Mouse (Mus musculus): ENCODE data around the gene Hexim2. TPM values are rescaled to one million over a fixed set of nuclear protein-coding genes. Genes with fewer than 3 reads are reported as not detected.

Hexim2 gene
- 6.3 and 7.7 TPM in 2 replicates for polyA plus RNA-seq (2015; fragmentation: Nextera tagmentation; extraction: Ambion mirVana)

DNA sequence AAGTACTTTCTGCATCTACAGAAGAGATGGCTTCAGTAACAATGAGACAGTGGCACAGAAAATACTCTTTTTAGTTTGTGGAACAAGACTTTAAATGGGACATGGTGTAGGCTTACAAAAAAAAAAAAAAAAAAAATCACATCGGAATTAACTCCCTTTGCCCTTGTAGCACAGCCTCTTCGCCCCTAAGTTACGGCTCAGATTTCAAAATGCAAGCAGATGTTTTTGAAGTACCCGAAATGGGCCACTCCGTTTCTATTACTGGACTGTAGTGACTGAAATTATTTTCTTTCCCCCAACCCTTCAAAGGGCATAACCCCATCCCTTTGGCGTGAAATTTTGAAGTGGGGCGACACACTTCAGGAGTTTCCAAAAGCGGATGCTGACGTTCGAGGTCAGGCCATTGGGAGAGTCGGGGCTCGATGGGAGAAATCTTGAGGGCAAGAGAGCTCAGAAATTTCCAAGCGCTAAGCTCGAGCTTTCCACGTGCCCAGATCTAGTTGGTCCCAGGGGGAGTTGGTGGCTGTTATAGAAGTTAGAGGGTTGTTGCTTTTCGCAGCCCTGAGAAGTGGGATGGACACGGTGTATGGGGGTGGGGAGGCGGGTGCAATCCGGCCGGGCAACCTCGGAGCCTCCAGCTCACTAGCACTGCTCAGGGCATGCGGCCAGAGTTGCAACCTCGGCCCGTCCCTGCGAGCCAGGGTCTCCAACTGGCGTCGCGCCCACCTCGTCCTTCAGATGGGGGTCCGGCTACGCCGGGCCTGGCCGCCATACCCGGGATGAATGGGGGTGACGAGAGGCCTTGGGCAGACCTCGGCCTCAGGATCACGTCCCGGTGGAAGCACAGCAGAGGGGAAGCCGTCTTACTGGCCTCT, at the start of gene Hexim2:
Hexim2 (plus strand) TSS at position 729 of the 875 bp plus-strand sequence.
- 1% methylated on average over 39 of the region's 39 CpGs for WGBS (ENCODE audit: insufficient replicate concordance)

DNA sequence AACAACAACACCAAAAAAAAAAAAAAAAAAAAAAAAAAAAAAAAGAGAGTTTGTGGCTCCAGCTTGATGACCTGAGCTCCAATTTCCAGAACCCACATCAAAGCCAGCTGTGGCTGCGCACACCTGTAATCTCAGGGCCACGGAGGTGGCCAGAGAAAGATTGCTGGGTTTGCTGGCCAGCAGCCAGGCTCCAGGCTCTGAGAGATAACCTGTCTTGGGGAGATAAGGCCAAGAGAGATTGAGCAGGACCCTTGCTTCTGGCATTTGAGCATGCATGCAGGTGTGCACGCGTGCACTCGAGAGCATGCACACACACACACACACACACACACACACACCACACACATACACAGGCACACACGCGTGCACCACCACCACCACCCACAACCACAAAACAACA, 38.9 kb upstream of the Hexim2 start:
- H3K36me3 ChIP-seq: no peaks in the 10 kb centered on the region
- 64% methylated on average over 7 of the region's 7 CpGs for WGBS (ENCODE audit: insufficient replicate concordance)

More for the DNA sequence above, at the start of gene Hexim2:
- DNase-seq: peak; percentile 51
- H3K4me2 ChIP-seq: peak within 1 kb of the TSS; percentile 85
- peak within 1 kb of the TSS; percentile 96 for H3K4me3 ChIP-seq (replicated peaks)
- no peaks in the 10 kb centered on the region for H3K27me3 ChIP-seq
- peak within 1 kb of the TSS; percentile 100 for H3K9ac ChIP-seq
- no peaks in the 10 kb centered on the region for H3K9me3 ChIP-seq (replicated peaks)
- H3K36me3 ChIP-seq: no peaks in the 10 kb centered on the region
- peaks cover 58% of the 10 kb centered on the region for H3K4me1 ChIP-seq (replicated peaks)
- H3K27ac ChIP-seq: peak within 1 kb of the TSS; percentile 97
- ATAC-seq (ENCODE audit: low read depth): peak; percentile 36

DNA sequence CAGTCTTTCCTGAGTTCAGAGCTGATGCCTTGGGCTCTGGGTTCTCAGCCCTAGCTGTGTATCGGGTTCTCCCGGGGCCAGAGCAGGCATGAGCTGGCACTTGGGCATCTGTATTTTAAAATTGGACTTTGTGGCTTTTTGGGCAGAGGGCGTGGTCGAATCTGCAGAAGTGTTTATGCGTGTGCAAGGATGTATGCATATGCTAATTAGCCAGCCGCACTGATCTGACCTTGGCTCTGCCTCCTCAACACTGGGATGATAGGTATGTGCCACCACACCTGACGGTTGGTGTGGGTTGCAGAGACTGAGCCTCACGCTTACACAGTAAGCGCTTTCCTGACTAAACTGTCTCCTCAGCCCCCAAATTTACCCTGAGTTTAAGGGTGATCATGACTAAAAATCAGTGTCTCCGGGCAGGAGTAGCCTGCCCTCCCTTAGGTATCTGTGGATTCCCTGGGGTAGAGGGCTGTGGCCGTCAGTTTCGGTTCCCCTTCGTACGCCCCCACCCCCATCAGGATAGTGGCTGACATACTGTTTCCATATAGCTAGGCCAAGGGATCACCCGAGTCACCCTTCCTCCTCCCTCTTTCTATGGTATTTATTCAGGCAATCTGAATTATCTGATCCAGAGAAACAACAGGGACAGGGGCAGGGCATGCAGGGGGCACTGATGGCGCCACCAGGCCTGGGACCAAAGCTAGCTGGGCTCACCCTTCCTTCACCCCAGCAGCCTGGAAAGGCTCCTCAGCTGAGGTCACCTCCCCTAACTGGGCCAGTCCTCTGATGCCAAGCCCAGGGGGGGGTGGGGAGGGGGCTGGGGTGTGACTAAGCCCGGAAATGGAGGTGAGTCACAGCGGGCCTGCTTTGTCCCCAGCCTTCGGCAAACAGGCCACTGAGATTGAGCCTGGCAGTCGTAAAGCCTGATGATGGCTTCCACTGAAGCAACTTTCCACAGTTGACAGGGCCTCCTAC, 38.1 kb upstream of the Hexim2 start:
- peaks cover 10% of the 10 kb centered on the region for H3K4me1 ChIP-seq (replicated peaks)
- no peak overlapping the region for H3K4me3 ChIP-seq (replicated peaks)
- DNase-seq: no peak
- peaks cover 19% of the 10 kb centered on the region for H3K27me3 ChIP-seq
- 53% methylated on average over 20 of the region's 20 CpGs for WGBS (ENCODE audit: insufficient replicate concordance)
- H3K27ac ChIP-seq: no peak overlapping the region
- no peak overlapping the region for H3K4me2 ChIP-seq
- no peak for ATAC-seq (ENCODE audit: low read depth)
- no peaks in the 10 kb centered on the region for H3K9me3 ChIP-seq (replicated peaks)
- H3K36me3 ChIP-seq: no peaks in the 10 kb centered on the region
- H3K9ac ChIP-seq: no peak overlapping the region

More for the DNA sequence above, 38.9 kb upstream of the Hexim2 start:
- Histone ChIP-seq H3K27ac (no peak overlapping the region), H3K27me3 (peaks cover 10% of the 10 kb centered on the region), H3K4me3 (replicated peaks) (no peak overlapping the region), H3K4me1 (replicated peaks) (peaks cover 10% of the 10 kb centered on the region), H3K9me3 (replicated peaks) (no peaks in the 10 kb centered on the region), H3K4me2 (no peak overlapping the region), H3K9ac (no peak overlapping the region)
- ATAC-seq (ENCODE audit: low read depth) (no peak), DNase-seq (no peak)

DNA sequence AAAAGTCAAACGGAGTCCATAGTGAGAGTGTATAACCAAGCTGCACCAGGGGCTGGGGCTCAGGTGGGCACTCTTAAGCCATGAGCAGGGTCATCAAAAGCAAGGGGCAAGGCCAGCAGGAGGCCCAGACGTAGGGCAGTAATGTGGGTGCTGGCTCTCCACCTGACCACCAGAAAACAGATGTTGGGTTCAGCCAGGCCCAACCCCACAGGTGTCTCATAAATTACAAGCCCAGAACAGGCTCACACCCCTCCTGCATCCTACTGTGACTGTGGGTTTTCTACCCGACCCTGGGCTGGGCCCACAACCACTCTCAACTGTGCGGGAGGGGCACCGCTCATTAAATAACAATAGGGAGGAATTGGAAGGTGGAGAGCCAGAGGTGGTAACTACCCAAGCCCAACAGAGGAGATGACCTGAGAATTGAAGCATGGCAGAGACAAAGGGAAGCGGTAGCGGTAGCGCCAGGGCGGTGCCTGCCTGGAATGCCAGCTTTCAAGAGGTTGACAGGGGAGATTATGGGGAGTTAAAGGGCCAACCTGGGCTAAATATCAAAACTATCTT, 37.0 kb upstream of the Hexim2 start:
- no peak overlapping the region for H3K27ac ChIP-seq
- H3K9ac ChIP-seq: no peak overlapping the region
- no peak overlapping the region for H3K4me2 ChIP-seq
- peaks cover 10% of the 10 kb centered on the region for H3K4me1 ChIP-seq (replicated peaks)
- 72% methylated on average over 9 of the region's 9 CpGs for WGBS (ENCODE audit: insufficient replicate concordance)
- no peak overlapping the region for H3K4me3 ChIP-seq (replicated peaks)
- peaks cover 29% of the 10 kb centered on the region for H3K27me3 ChIP-seq
- no peaks in the 10 kb centered on the region for H3K36me3 ChIP-seq
- DNase-seq: no peak
- ATAC-seq (ENCODE audit: low read depth): no peak
- H3K9me3 ChIP-seq (replicated peaks): no peaks in the 10 kb centered on the region

DNA sequence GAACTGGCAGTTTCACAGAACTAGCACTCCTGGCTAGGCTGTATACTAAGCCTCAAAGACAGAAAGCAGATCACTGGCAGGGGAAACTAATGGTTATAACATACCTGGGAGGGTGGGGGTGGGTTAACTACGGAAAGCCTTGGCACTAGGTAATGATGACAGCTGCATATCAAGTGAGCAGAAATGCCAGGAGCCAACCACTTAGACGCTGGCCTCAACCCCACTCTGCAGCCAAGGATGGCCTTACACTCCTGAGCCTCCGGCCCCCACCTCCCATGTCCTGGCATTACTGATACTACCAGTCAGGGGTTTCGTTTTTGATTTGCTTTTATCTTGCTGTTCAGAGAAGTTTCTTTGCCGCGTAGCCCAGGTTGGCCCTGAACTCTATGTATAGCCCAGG, 36.4 kb upstream of the Hexim2 start:
- no peaks in the 10 kb centered on the region for H3K36me3 ChIP-seq
- H3K4me3 ChIP-seq (replicated peaks): no peak overlapping the region
- H3K9me3 ChIP-seq (replicated peaks): no peaks in the 10 kb centered on the region
- ATAC-seq (ENCODE audit: low read depth) (no peak), DNase-seq (no peak)
- H3K4me2 ChIP-seq: no peak overlapping the region
- peaks cover 10% of the 10 kb centered on the region for H3K4me1 ChIP-seq (replicated peaks)
- 77% methylated on average over 6 of the region's 6 CpGs for WGBS (ENCODE audit: insufficient replicate concordance)
- no peak overlapping the region for H3K27ac ChIP-seq
- no peak overlapping the region for H3K9ac ChIP-seq
- peaks cover 35% of the 10 kb centered on the region for H3K27me3 ChIP-seq

DNA sequence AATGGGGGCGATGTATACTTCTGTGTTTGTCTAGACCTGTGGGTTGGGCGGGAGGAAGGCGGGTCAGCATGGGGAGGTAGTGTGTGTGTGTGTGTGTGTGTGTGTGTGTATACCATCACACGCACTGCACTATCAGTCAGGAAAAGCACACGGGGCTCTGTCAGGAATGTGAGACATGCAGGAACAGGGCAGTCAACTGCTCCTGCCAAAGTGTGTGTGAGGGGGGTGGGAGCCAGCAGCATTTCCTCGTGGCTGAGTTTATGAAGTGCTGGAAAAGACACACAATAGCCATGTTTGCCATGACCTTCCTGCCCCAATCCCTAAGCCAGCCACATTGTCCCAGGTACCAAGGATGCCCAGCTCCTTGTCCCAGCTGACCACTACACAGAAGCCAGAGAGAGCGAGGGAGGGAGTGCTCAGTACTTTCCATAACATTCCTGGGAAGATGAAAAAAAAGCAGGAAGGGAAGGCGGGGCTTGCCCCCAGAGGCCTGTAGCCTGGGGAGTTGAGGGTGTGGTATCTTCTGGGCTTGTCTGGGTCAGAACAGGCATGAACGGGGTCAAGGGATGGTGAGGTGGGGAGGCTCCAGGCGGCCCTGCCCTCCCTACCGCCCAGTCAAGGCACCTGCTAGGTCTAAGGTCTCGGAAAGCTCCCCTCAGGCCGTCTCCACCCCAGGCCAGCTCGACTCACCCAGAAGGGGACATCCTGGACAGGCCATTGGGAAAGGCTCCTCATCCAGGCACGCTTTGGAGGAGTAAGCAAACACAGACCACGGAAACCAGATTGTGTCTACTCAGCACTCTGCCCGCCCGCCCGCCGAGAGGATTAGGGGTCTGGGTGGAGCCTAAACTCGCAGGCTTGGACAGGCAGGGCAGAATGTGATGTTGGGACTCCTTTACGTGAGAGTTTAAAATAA, 35.0 kb upstream of the Hexim2 start:
- no peak overlapping the region for H3K9ac ChIP-seq
- ATAC-seq (ENCODE audit: low read depth) (no peak), DNase-seq (no peak)
- no peak overlapping the region for H3K27ac ChIP-seq
- WGBS (ENCODE audit: insufficient replicate concordance): 34% methylated on average over 22 of the region's 22 CpGs
- no peak overlapping the region for H3K4me2 ChIP-seq
- H3K4me1 ChIP-seq (replicated peaks): peaks cover 24% of the 10 kb centered on the region
- H3K27me3 ChIP-seq: peaks cover 49% of the 10 kb centered on the region
- no peaks in the 10 kb centered on the region for H3K36me3 ChIP-seq
- H3K4me3 ChIP-seq (replicated peaks): no peak overlapping the region
- no peaks in the 10 kb centered on the region for H3K9me3 ChIP-seq (replicated peaks)

DNA sequence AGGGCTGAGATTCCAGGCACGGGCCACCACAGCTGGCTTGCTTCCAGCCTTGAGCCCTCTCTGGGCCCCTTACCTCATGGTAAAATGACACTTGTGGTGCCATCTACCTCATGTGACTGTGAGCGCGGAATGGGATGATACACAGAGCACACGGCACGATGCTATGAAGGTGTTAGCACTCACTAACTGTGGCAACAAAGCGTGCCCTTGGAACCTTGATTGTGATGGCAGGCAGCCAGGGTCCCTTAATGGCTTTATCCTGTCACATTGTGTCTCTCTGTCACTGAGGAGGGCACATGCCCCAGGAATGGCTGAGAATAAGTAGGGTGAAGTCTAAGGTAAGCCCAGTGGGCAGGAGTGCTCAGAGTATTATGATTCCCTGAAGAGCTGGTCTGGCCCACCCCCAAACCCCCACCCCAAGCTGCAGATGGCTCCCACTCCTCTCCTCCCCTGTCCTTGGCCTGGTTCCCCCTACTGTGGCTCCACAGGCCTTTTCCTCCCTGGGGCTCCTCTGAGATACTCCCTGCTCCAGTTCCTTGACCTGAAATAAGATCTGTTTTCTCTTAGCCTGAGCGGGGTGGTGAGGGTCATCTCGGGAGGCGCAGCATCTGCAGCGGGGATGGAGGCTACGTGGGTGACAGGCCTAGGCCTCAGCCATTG, 33.6 kb upstream of the Hexim2 start:
- H3K27ac ChIP-seq: no peak overlapping the region
- H3K4me3 ChIP-seq (replicated peaks): no peak overlapping the region
- H3K9ac ChIP-seq: no peak overlapping the region
- peaks cover 34% of the 10 kb centered on the region for H3K4me1 ChIP-seq (replicated peaks)
- no peaks in the 10 kb centered on the region for H3K9me3 ChIP-seq (replicated peaks)
- 79% methylated on average over 11 of the region's 11 CpGs for WGBS (ENCODE audit: insufficient replicate concordance)
- no peak for DNase-seq
- no peaks in the 10 kb centered on the region for H3K36me3 ChIP-seq
- H3K4me2 ChIP-seq: no peak overlapping the region
- no peak for ATAC-seq (ENCODE audit: low read depth)
- peaks cover 51% of the 10 kb centered on the region for H3K27me3 ChIP-seq

DNA sequence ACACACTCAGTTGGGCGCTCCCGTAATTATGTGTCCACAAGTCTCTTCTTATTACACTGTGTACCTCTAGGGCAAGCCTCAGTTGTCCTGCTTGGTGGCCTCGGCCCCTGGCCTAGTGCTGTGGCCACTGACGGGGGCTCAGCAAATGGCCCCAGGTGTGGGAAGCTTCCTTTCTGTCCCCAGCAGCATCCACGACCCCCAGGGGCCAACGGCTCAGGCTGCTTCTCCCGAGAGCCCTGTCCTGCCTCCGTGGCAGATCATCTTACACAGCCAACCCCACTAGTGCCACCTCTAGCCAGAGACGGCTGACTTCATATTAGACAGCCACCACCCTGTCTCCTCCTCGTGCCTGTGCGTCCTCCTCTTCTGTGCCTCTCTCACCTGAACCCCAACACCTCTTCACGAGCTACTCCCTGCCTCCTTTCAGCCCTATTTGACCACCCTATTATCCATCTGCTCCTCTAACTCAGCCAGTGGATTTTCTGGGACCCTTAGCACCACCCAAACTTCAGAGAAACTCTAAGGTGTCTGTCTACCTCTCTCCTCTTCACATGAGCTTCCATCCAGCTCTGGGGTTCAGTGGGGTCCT, 32.8 kb upstream of the Hexim2 start:
- no peak overlapping the region for H3K27ac ChIP-seq
- DNase-seq (no peak), ATAC-seq (ENCODE audit: low read depth) (no peak)
- peaks cover 36% of the 10 kb centered on the region for H3K4me1 ChIP-seq (replicated peaks)
- 61% methylated on average over 12 of the region's 12 CpGs for WGBS (ENCODE audit: insufficient replicate concordance)
- H3K9me3 ChIP-seq (replicated peaks): no peaks in the 10 kb centered on the region
- no peak overlapping the region for H3K9ac ChIP-seq
- no peak overlapping the region for H3K4me3 ChIP-seq (replicated peaks)
- peaks cover 51% of the 10 kb centered on the region for H3K27me3 ChIP-seq
- H3K4me2 ChIP-seq: no peak overlapping the region
- no peaks in the 10 kb centered on the region for H3K36me3 ChIP-seq

DNA sequence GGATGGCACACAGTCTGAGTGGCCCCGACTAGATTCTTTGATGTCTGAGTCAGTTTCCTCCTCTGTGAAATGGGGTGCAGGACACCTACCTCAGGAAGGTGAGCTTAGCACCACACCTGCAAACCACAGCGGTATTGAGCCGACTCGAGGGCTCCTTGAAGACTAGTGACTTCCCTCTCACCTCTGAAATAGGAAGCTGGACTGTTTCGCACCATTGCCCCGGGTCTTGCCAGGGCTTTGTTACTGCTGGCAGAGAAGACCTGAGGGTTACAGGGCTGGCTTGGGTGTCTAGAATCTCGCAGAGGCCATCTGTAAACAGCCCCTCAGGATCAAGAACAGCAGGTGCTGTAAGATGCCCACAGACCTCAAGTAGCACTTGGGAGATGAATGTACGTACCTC, 31.9 kb upstream of the Hexim2 start:
- ATAC-seq (ENCODE audit: low read depth): no peak
- no peak overlapping the region for H3K4me3 ChIP-seq (replicated peaks)
- no peak for DNase-seq
- H3K4me1 ChIP-seq (replicated peaks): peaks cover 45% of the 10 kb centered on the region
- 53% methylated on average over 8 of the region's 8 CpGs for WGBS (ENCODE audit: insufficient replicate concordance)
- H3K4me2 ChIP-seq: no peak overlapping the region
- H3K27ac ChIP-seq: no peak overlapping the region
- peaks cover 51% of the 10 kb centered on the region for H3K27me3 ChIP-seq
- no peaks in the 10 kb centered on the region for H3K9me3 ChIP-seq (replicated peaks)
- no peak overlapping the region for H3K9ac ChIP-seq
- peaks cover 6% of the 10 kb centered on the region for H3K36me3 ChIP-seq

DNA sequence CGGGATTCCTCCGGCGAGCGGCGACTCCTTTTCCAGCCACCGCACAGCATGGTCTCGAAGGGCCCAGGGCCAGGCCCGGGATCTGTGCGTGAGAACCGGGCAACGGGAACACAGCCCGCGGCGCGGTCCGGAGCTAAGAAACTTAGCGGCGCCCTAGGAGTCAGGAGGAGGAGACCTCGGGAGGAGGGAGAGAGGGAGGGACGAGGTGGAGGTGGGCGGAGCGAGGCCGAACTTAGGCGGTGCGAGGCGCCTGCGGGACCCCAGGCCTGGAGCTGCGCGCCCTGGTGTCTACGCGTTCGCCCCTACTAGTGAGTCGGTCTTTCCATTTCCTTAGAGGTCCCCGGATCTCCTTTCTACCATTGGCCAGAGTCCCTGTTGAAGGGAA, 30.8 kb upstream of the Hexim2 start, which contains the start of the genes Plcd3 and Acbd4:
Plcd3 (minus strand) TSS at position 178 of the 385 bp plus-strand sequence.
Acbd4 (plus strand) TSS at position 202 of the 385 bp plus-strand sequence.
- Histone ChIP-seq H3K4me1 (replicated peaks) (peaks cover 56% of the 10 kb centered on the region), H3K4me3 (replicated peaks) (peak within 1 kb of the TSS; percentile 78), H3K27me3 (peaks cover 51% of the 10 kb centered on the region), H3K9me3 (replicated peaks) (no peaks in the 10 kb centered on the region), H3K27ac (peak within 1 kb of the TSS; percentile 68), H3K9ac (peak within 1 kb of the TSS; percentile 68), H3K36me3 (peaks cover 14% of the 10 kb centered on the region), H3K4me2 (peak within 1 kb of the TSS; percentile 89)
- WGBS (ENCODE audit: insufficient replicate concordance): 1% methylated on average over 34 of the region's 34 CpGs
- DNase-seq: peak; percentile 70
- 0 out of 2 replicates have a peak, but pooled peaks have one; percentile 13 for ATAC-seq (ENCODE audit: low read depth)
